Mouse (Mus musculus) bone marrow, adult 2 months (tissue): Measurements from ENCODE around the gene Tenm4.

ENCODE experiments used
- CTCF ChIP-seq: fragments of 200-500 bp; IDR thresholded peaks from 2 replicates; pipeline ENCODE4 v1.5.1; 2011; ENCODE audit warnings: low read length, control low read depth; ENCODE audit not compliant: control insufficient read depth, insufficient read depth
- POLR2A ChIP-seq: fragments of 200-500 bp; IDR thresholded peaks from 2 replicates; pipeline ENCODE4 v1.6.1; 2011; ENCODE audit warnings: low read depth, mild to moderate bottlenecking, control low read depth, low read length, borderline replicate concordance; ENCODE audit not compliant: control insufficient read depth

GRCm38 (mm10) chr7:96633008-96633407 is 462.0 kb downstream of the Tenm4 start:
- no peak for TF ChIP-seq POLR2A
- TF ChIP-seq CTCF, result no peak
